In genomic region chr7:111969198-111969887, GRCm38 (mm10) we compare ENCODE assay signal across 9 mouse cellular contexts. TPM values are rescaled to one million over a fixed set of nuclear protein-coding genes. Genes with fewer than 3 reads are reported as not detected.
DNase-seq lines count a peak whose midpoint lies in the region; ATAC-seq and TF ChIP-seq lines count a peak whose summit lies in the region.
"Had no signal": no experiment of that assay in that cellular context is flagged by ENCODE, and none has a peak within 500 bp of the region (broad histone marks: within the 10 kb centered on the region; RNA-seq: fewer than 3 reads in every experiment).

No protein-coding gene starts in this region.

- no peak overlapping the region for H3K4me2 ChIP-seq in neural tube, embryonic 15.5 days
- no peak overlapping the region for H3K4me2 ChIP-seq in forebrain, postnatal 0 days (ENCODE audit: low read depth)
- no peak overlapping the region for H3K4me2 ChIP-seq in limb, embryonic 11.5 days (ENCODE audit: low read depth, severe bottlenecking)
- H3K4me2 ChIP-seq: embryonic facial prominence, embryonic 15.5 days had no signal

- peak; percentile 68 for DNase-seq in neural tube, embryonic 10.5 days (ENCODE audit: extremely low spot score, low spot score)
- peak; percentile 48 for DNase-seq in cerebellum, adult 11-12 months
- peak; percentile 88 for DNase-seq in forebrain, postnatal 0 days
- DNase-seq in kidney, adult 9 months: peak; percentile 80
- peak; percentile 83 for DNase-seq in limb, embryonic 11.5 days (ENCODE audit: low spot score)
- peak; percentile 42 for DNase-seq in retina, adult 2 months (ENCODE audit: low read depth, low spot score)
- DNase-seq in urinary bladder, postnatal 25 days (ENCODE audit: low spot score): peak; percentile 84

- no peaks in the 10 kb centered on the region for H3K4me1 ChIP-seq in neural tube, embryonic 15.5 days
- H3K4me1 ChIP-seq in forebrain, postnatal 0 days (ENCODE audit: insufficient read depth): no peaks in the 10 kb centered on the region
- H3K4me1 ChIP-seq in limb, embryonic 11.5 days (ENCODE audit: control insufficient read depth, insufficient read depth, low read length): no peaks in the 10 kb centered on the region
- H3K4me1 ChIP-seq: embryonic facial prominence, embryonic 15.5 days had no signal

- no peaks in the 10 kb centered on the region for H3K9me3 ChIP-seq in neural tube, embryonic 15.5 days (replicated peaks)
- H3K9me3 ChIP-seq in forebrain, postnatal 0 days (ENCODE audit: low read length): no peaks in the 10 kb centered on the region
- no peaks in the 10 kb centered on the region for H3K9me3 ChIP-seq in limb, embryonic 11.5 days (ENCODE audit: control insufficient read depth, low read length)
- H3K9me3 ChIP-seq: embryonic facial prominence, embryonic 15.5 days had no signal

- no peak overlapping the region for H3K9ac ChIP-seq in neural tube, embryonic 15.5 days (replicated peaks)
- H3K9ac ChIP-seq in forebrain, postnatal 0 days: no peak overlapping the region
- H3K9ac ChIP-seq in limb, embryonic 11.5 days (ENCODE audit: low read length): no peak overlapping the region
- H3K9ac ChIP-seq: embryonic facial prominence, embryonic 15.5 days had no signal

- H3K27ac ChIP-seq in neural tube, embryonic 15.5 days (replicated peaks): no peak overlapping the region
- no peak overlapping the region for H3K27ac ChIP-seq in forebrain, postnatal 0 days (ENCODE audit: low read depth, low read length)
- H3K27ac ChIP-seq in limb, embryonic 11.5 days (replicated peaks; ENCODE audit: low read depth, low read length): no peak overlapping the region
- H3K27ac ChIP-seq: embryonic facial prominence, embryonic 15.5 days had no signal

- H3K4me3 ChIP-seq in neural tube, embryonic 15.5 days (replicated peaks): no peak overlapping the region
- H3K4me3 ChIP-seq in forebrain, postnatal 0 days (ENCODE audit: low read depth, low read length): no peak overlapping the region
- H3K4me3 ChIP-seq in limb, embryonic 11.5 days (ENCODE audit: low read depth, low read length): no peak overlapping the region
- H3K4me3 ChIP-seq: embryonic facial prominence, embryonic 15.5 days had no signal

- ATAC-seq in neural tube, embryonic 15.5 days (ENCODE audit: low FRiP score): no peak
- ATAC-seq in forebrain, postnatal 0 days: peak; percentile 71
- no peak for ATAC-seq in limb, embryonic 11.5 days (ENCODE audit: insufficient number of reproducible peaks, low FRiP score, low TSS enrichment, low read depth)

- WGBS in neural tube, embryonic 15.5 days: 57% methylated on average over 4 of the region's 4 CpGs
- WGBS in forebrain, postnatal 0 days: 55% methylated on average over 4 of the region's 4 CpGs
- 61% methylated on average over 4 of the region's 4 CpGs for WGBS in limb, embryonic 11.5 days

- H3K27me3 ChIP-seq in neural tube, embryonic 15.5 days (replicated peaks): peaks cover 3% of the 10 kb centered on the region; the same call in 1 of the 2 replicates
- H3K27me3 ChIP-seq in forebrain, postnatal 0 days (ENCODE audit: insufficient read depth, low read length): no peaks in the 10 kb centered on the region
- H3K27me3 ChIP-seq in limb, embryonic 11.5 days (ENCODE audit: control insufficient read depth, insufficient read depth, low read length): no peaks in the 10 kb centered on the region
- H3K27me3 ChIP-seq: embryonic facial prominence, embryonic 15.5 days had no signal

- H3K36me3 ChIP-seq in neural tube, embryonic 15.5 days: no peaks in the 10 kb centered on the region
- H3K36me3 ChIP-seq in forebrain, postnatal 0 days (ENCODE audit: insufficient read depth): no peaks in the 10 kb centered on the region
- H3K36me3 ChIP-seq in limb, embryonic 11.5 days (ENCODE audit: control insufficient read depth, insufficient read depth, low read length): no peaks in the 10 kb centered on the region
- H3K36me3 ChIP-seq: embryonic facial prominence, embryonic 15.5 days had no signal

- TF ChIP-seq CTCF in forebrain, postnatal 0 days (IDR thresholded peaks at IDR 0.05; ENCODE audit: low read depth): peak; percentile 82

RNA-seq across cellular contexts. Expression of gene Usp47, which starts 54.0 kb away (rescaled TPM):
- polyA plus RNA-seq in neural tube, embryonic 15.5 days (2015; fragmentation: Nextera tagmentation; extraction: Ambion mirVana): 58.1 and 60.0 TPM in 2 replicates
- total RNA-seq in forebrain, postnatal 0 days (2014; rRNA removed): 102 and 121 TPM in 2 replicates
- polyA plus RNA-seq in forebrain, postnatal 0 days (2015; fragmentation: Nextera tagmentation; extraction: Ambion mirVana): 44.0 and 52.0 TPM in 2 replicates
- polyA plus RNA-seq in limb, embryonic 11.5 days (2014; fragmentation: Nextera tagmentation; extraction: Ambion mirVana): 99.7 and 115 TPM in 2 replicates
